ENCODE assay signal across 17 mouse cellular contexts in the genomic region with DNA sequence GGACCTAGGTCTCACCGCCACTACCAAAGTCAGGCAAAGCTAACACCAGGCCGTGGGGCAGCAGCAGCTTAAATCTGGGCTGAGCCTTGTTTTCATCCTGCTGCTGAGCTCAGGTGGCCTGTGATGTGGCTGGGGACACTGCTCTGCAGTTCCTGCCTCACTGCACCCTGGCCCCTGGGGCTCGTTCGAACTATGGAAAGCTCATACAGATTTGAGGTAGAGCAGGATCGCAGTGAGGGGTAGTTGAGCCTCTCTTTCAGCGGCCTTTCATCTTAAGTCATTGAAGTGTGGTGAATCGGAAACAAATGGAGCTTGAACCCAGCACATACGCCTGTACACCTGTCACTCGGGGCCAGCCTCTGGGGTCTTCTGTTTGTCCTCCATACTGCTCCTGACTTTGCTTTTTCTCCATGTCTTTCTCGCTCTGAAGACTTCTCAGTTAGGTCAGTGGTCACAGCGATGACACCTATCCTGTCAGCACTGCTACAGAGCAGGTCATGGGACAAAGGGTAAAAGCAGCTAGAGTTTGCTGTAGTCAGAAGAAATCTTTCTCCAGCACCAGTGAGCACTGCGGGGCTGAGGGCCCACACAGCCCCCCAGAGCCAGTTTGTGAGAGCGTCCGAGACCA. TPM values are rescaled to one million over a fixed set of nuclear protein-coding genes. Genes with fewer than 3 reads are reported as not detected.
DNase-seq lines count a peak whose midpoint lies in the region; ATAC-seq and TF ChIP-seq lines count a peak whose summit lies in the region.
"Had no signal": no experiment of that assay in that cellular context is flagged by ENCODE, and none has a peak within 500 bp of the region (broad histone marks: within the 10 kb centered on the region; RNA-seq: fewer than 3 reads in every experiment).

No protein-coding gene starts in this region.

- H3K9me3 ChIP-seq in lung, embryonic 14.5 days (ENCODE audit: low read depth, low read length), result no peaks in the 10 kb centered on the region
- H3K9me3 ChIP-seq in midbrain, embryonic 16.5 days (replicated peaks; ENCODE audit: control insufficient read depth, low read length, poor library complexity, severe bottlenecking), result no peaks in the 10 kb centered on the region
- H3K9me3 ChIP-seq: embryonic facial prominence, embryonic 12.5 days had no signal

- H3K9ac ChIP-seq in lung, embryonic 14.5 days, result no peak overlapping the region
- H3K9ac ChIP-seq in midbrain, embryonic 16.5 days (ENCODE audit: low read depth, low read length), result no peak overlapping the region
- H3K9ac ChIP-seq: embryonic facial prominence, embryonic 12.5 days; liver, embryonic 14.5 days had no signal

- H3K4me1 ChIP-seq in lung, embryonic 14.5 days (ENCODE audit: insufficient read depth), result peaks cover 12% of the 10 kb centered on the region; the same call in 1 of the 2 replicates
- H3K4me1 ChIP-seq in midbrain, embryonic 16.5 days (ENCODE audit: control insufficient read depth, insufficient read depth, low read length), result peaks cover 29% of the 10 kb centered on the region

- WGBS in lung, embryonic 14.5 days, result 77% methylated on average over 14 of the region's 14 CpGs
- 48% methylated on average over 14 of the region's 14 CpGs for WGBS in midbrain, embryonic 16.5 days

- no peaks in the 10 kb centered on the region for H3K27me3 ChIP-seq in lung, embryonic 14.5 days (ENCODE audit: insufficient read depth, low read length)
- H3K27me3 ChIP-seq in midbrain, embryonic 16.5 days (ENCODE audit: control insufficient read depth, insufficient read depth, low read depth, low read length), result no peaks in the 10 kb centered on the region
- H3K27me3 ChIP-seq: embryonic facial prominence, embryonic 12.5 days had no signal

- no peak for TF ChIP-seq CTCF in lung, embryonic 14.5 days (IDR thresholded peaks at IDR 0.05; ENCODE audit: low read depth)

- H3K4me3 ChIP-seq in lung, embryonic 14.5 days (ENCODE audit: low read depth, low read length), result no peak overlapping the region
- no peak overlapping the region for H3K4me3 ChIP-seq in midbrain, embryonic 16.5 days (ENCODE audit: low read depth, low read length)
- H3K4me3 ChIP-seq: embryonic facial prominence, embryonic 12.5 days; heart, adult 2 months had no signal

- peak; percentile 35 for DNase-seq in kidney, adult 18-20 months
- DNase-seq in kidney, adult 9 months, result no peak
- DNase-seq in lung, embryonic 14.5 days, result no peak
- no peak for DNase-seq in lung, postnatal 36 days
- DNase-seq in thymus, postnatal 0 days (ENCODE audit: low spot score), result peak; percentile 65
- no peak for DNase-seq in thymus, postnatal 10 days (ENCODE audit: low spot score in 2 of 2)
- DNase-seq in cerebellum, postnatal 14 days, result no peak
- DNase-seq: adrenal gland, postnatal 36 days; cerebellum, postnatal 25 days; heart, adult 2 months; left cerebral cortex, postnatal 4 days; retina, postnatal 1 day had no signal

- H3K4me2 ChIP-seq in lung, embryonic 14.5 days, result no peak overlapping the region
- H3K4me2 ChIP-seq in midbrain, embryonic 16.5 days (ENCODE audit: low read length), result no peak overlapping the region
- H3K4me2 ChIP-seq: embryonic facial prominence, embryonic 12.5 days had no signal

- ATAC-seq in lung, embryonic 14.5 days (ENCODE audit: insufficient read depth), result no peak
- ATAC-seq in midbrain, embryonic 16.5 days, result no peak
- ATAC-seq: activated CD4-positive, CD25-positive, alpha-beta regulatory T cell, adult 4 months; CD4-positive, CD25-positive, alpha-beta regulatory T cell, adult 4 months had no signal

- H3K27ac ChIP-seq in lung, embryonic 14.5 days (ENCODE audit: low read depth), result peak overlapping the region; percentile 25; the same call in 1 of the 2 replicates
- H3K27ac ChIP-seq in midbrain, embryonic 16.5 days (ENCODE audit: low read length), result peak overlapping the region; percentile 47; the same call in 1 of the 2 replicates
- H3K27ac ChIP-seq: embryonic facial prominence, embryonic 12.5 days; heart, adult 2 months; liver, embryonic 14.5 days had no signal

- H3K36me3 ChIP-seq in lung, embryonic 14.5 days (ENCODE audit: insufficient read depth), result peaks cover 29% of the 10 kb centered on the region
- peaks cover 10% of the 10 kb centered on the region for H3K36me3 ChIP-seq in midbrain, embryonic 16.5 days (ENCODE audit: control insufficient read depth, insufficient read depth, low read length)

RNA-seq across cellular contexts. Expression of gene Abhd2, which starts 20.7 kb away (rescaled TPM):
- 21.5 TPM in 2 replicates for polyA plus RNA-seq in lung, embryonic 14.5 days (2014; fragmentation: Nextera tagmentation; extraction: Ambion mirVana)
- 14.8 and 15.9 TPM in 2 replicates for polyA plus RNA-seq in thymus, postnatal 0 days (2015; fragmentation: Nextera tagmentation; extraction: Ambion mirVana)
- 18.7 and 19.3 TPM in 2 replicates for polyA plus RNA-seq in midbrain, embryonic 16.5 days (2015; fragmentation: Nextera tagmentation; extraction: Ambion mirVana)

Comparison
In these comparisons a context has a peak if more than half of its experiments do, and no peak if none do; other contexts are left out.
1. DNase-seq: peak in kidney, adult 18-20 months (single experiment) and thymus, postnatal 0 days (single experiment); none in kidney, adult 9 months (single experiment), lung, embryonic 14.5 days (single experiment), lung, postnatal 36 days (single experiment), thymus, postnatal 10 days (0 of 2) and cerebellum, postnatal 14 days (0 of 2).